Mouse (Mus musculus) stomach, postnatal 0 days (tissue): ENCODE measurements around the gene Harbi1.

Experiments
- CTCF ChIP-seq: IDR thresholded peaks from 2 replicates; pipeline ENCODE4 v1.5.1; 2016; ENCODE audit warnings: antibody characterized with exemption, low read depth, mild to moderate bottlenecking, moderate library complexity
- EP300 ChIP-seq: optimal IDR thresholded peaks from 2 replicates; pipeline ENCODE3; 2016; ENCODE audit warnings: antibody characterized with exemption

- TF ChIP-seq CTCF (peak; percentile 5; the same call in 1 of the 2 replicates), EP300 (no peak)
Measured at GRCm38 (mm10) chr2:91674895-91675294, 35.8 kb upstream of the Harbi1 start.
